Mouse (Mus musculus): ENCODE results near the gene Ttc28. TPM values are rescaled to one million over a fixed set of nuclear protein-coding genes. Genes with fewer than 3 reads are reported as not detected.
"Not testable (repeated sequence)": the region's sequence is repeated elsewhere in the genome, so short reads cannot be mapped to it uniquely, and the experiment has no call there.

Ttc28 gene
- total RNA-seq, 2 experiments from 2014 or later, result 3.9 to 4.2 TPM

GRCm38 (mm10) chr5:111244061-111244460 lies 364.5 kb downstream of the Ttc28 start:
- ATAC-seq (replicated peaks; ENCODE audit: low FRiP score, poor library complexity, severe bottlenecking), result no peak

GRCm38 (mm10) chr5:111247571-111248265 lies 368.1 kb downstream of the Ttc28 start:
- no peak for ATAC-seq (replicated peaks; ENCODE audit: low FRiP score, poor library complexity, severe bottlenecking)

GRCm38 (mm10) chr5:111252147-111252546 lies 372.5 kb downstream of the Ttc28 start:
- no peak for ATAC-seq (replicated peaks; ENCODE audit: low FRiP score, poor library complexity, severe bottlenecking)

- no peak for ATAC-seq (replicated peaks; ENCODE audit: low FRiP score, poor library complexity, severe bottlenecking)
Observed at GRCm38 (mm10) chr5:111254362-111254761, 374.8 kb downstream of the Ttc28 start.

- ATAC-seq (replicated peaks; ENCODE audit: low FRiP score, poor library complexity, severe bottlenecking), result no peak
Observed at GRCm38 (mm10) chr5:111254781-111255180, 375.2 kb downstream of the Ttc28 start.

- no peak for ATAC-seq (replicated peaks; ENCODE audit: low FRiP score, poor library complexity, severe bottlenecking)
Observed at GRCm38 (mm10) chr5:111256181-111256580, 376.6 kb downstream of the Ttc28 start.

GRCm38 (mm10) chr5:111257127-111257526 lies 377.5 kb downstream of the Ttc28 start:
- ATAC-seq (replicated peaks; ENCODE audit: low FRiP score, poor library complexity, severe bottlenecking), result no peak

- ATAC-seq (replicated peaks; ENCODE audit: low FRiP score, poor library complexity, severe bottlenecking), result not testable (repeated sequence)
Observed at GRCm38 (mm10) chr5:111261162-111261561, 381.6 kb downstream of the Ttc28 start.

- ATAC-seq (replicated peaks; ENCODE audit: low FRiP score, poor library complexity, severe bottlenecking), result no peak
Observed at GRCm38 (mm10) chr5:111261733-111262573, 382.4 kb downstream of the Ttc28 start.

GRCm38 (mm10) chr5:111262574-111263239 lies 383.1 kb downstream of the Ttc28 start:
- no peak for ATAC-seq (replicated peaks; ENCODE audit: low FRiP score, poor library complexity, severe bottlenecking)

GRCm38 (mm10) chr5:111263370-111263769 lies 383.8 kb downstream of the Ttc28 start:
- no peak for ATAC-seq (replicated peaks; ENCODE audit: low FRiP score, poor library complexity, severe bottlenecking)

GRCm38 (mm10) chr5:111264488-111264887 lies 384.9 kb downstream of the Ttc28 start:
- ATAC-seq (replicated peaks; ENCODE audit: low FRiP score, poor library complexity, severe bottlenecking), result no peak

- no peak for ATAC-seq (replicated peaks; ENCODE audit: low FRiP score, poor library complexity, severe bottlenecking)
Observed at GRCm38 (mm10) chr5:111266658-111267057, 387.1 kb downstream of the Ttc28 start.

- ATAC-seq (replicated peaks; ENCODE audit: low FRiP score, poor library complexity, severe bottlenecking), result no peak
Observed at GRCm38 (mm10) chr5:111267100-111267499, 387.5 kb downstream of the Ttc28 start.

GRCm38 (mm10) chr5:111268852-111269251 lies 389.2 kb downstream of the Ttc28 start:
- ATAC-seq (replicated peaks; ENCODE audit: low FRiP score, poor library complexity, severe bottlenecking), result no peak

- peak; percentile 48; the same call in 1 of the 2 replicates for ATAC-seq (replicated peaks; ENCODE audit: low FRiP score, poor library complexity, severe bottlenecking)
Observed at GRCm38 (mm10) chr5:111269613-111270205, 390.1 kb downstream of the Ttc28 start.

GRCm38 (mm10) chr5:111270246-111271002 lies 390.8 kb downstream of the Ttc28 start:
- ATAC-seq (replicated peaks; ENCODE audit: low FRiP score, poor library complexity, severe bottlenecking), result no peak

- ATAC-seq (replicated peaks; ENCODE audit: low FRiP score, poor library complexity, severe bottlenecking), result no peak
Observed at GRCm38 (mm10) chr5:111273589-111273988, 394.0 kb downstream of the Ttc28 start.

GRCm38 (mm10) chr5:111274948-111275347 lies 395.3 kb downstream of the Ttc28 start:
- ATAC-seq (replicated peaks; ENCODE audit: low FRiP score, poor library complexity, severe bottlenecking), result no peak
